Mouse (Mus musculus): ENCODE measurements around the gene Uhrf1bp1l.
A peak's percentile ranks its signal among the peaks of the same experiment; 100 is the strongest.

Gene Uhrf1bp1l

GRCm38 (mm10) chr10:89855251-89855875 is 110.6 kb downstream of the Uhrf1bp1l start:
- no peak for DNase-seq

- DNase-seq: peak; percentile 52
Measured at GRCm38 (mm10) chr10:89856286-89856685, 111.5 kb downstream of the Uhrf1bp1l start.

GRCm38 (mm10) chr10:89868211-89868610 is 123.4 kb downstream of the Uhrf1bp1l start:
- no peak for DNase-seq

GRCm38 (mm10) chr10:89868836-89869235 is 124.0 kb downstream of the Uhrf1bp1l start:
- no peak for DNase-seq
